Mouse (Mus musculus): ENCODE results near the gene Tsfm.

- peak; percentile 92 for TF ChIP-seq MAZ (IDR thresholded peaks at IDR 0.05; ENCODE audit: low read depth, low read length)
- no peak for TF ChIP-seq CTCF (conservative IDR thresholded peaks at IDR 0.05 in 1 of 2, IDR thresholded peaks at IDR 0.05 in 1 of 2; ENCODE audit: low read depth in 2 of 2, low read length in 2 of 2)
- no peak for TF ChIP-seq USF1 (IDR thresholded peaks at IDR 0.05; ENCODE audit: low read depth, low read length)
- TF ChIP-seq ELF1 (IDR thresholded peaks at IDR 0.05; ENCODE audit: low read depth, low read length), result no peak
These were observed 29.6 kb upstream of the Tsfm start, which contains the start of gene March9 for GRCm38 (mm10) chr10:127059968-127060916.

Data from CH12.LX (cell line).